Mouse (Mus musculus): Measurements from ENCODE around the gene Emilin2. TPM values are rescaled to one million over a fixed set of nuclear protein-coding genes. Genes with fewer than 3 reads are reported as not detected.

Emilin2 gene
- polyA plus RNA-seq, 2 experiments, result 17.3 to 24.1 TPM

- no peaks in the 10 kb centered on the region; the same call in none of the 2 replicates for H3K36me3 ChIP-seq (replicated peaks; ENCODE audit: control insufficient read depth, insufficient read depth, low read depth)
- 85% methylated on average over 4 of the region's 4 CpGs for WGBS (ENCODE audit: insufficient replicate concordance)
- no peaks in the 10 kb centered on the region; the same call in 1 of the 2 replicates for H3K9me3 ChIP-seq (ENCODE audit: control insufficient read depth, low read length)
- H3K27me3 ChIP-seq (ENCODE audit: control insufficient read depth, insufficient read depth, low read length), result no peaks in the 10 kb centered on the region
- TF ChIP-seq CTCF (IDR thresholded peaks at IDR 0.05; ENCODE audit: low read depth) (no peak), EP300 (IDR thresholded peaks at IDR 0.05; ENCODE audit: low read depth) (no peak)
- no peak overlapping the region for H3K4me3 ChIP-seq (ENCODE audit: insufficient read depth in 1 of 2, low read depth in 2 of 2, low read length in 2 of 2)
- H3K27ac ChIP-seq, result no peak overlapping the region
- peaks cover 43 to 46% of the 10 kb centered on the region in 2 experiments for H3K4me1 ChIP-seq (replicated peaks; ENCODE audit: control insufficient read depth in 2 of 2, insufficient read depth in 2 of 2, low read length in 1 of 2)
- no peak overlapping the region for H3K9ac ChIP-seq (replicated peaks)
- ATAC-seq (ENCODE audit: insufficient read depth) (no peak), DNase-seq (ENCODE audit: low read depth in 3 of 3, low spot score in 3 of 3) (no peak)
- no peak overlapping the region for H3K4me2 ChIP-seq (ENCODE audit: low read depth)
These were observed 28.5 kb downstream of the Emilin2 start for GRCm38 (mm10) chr17:71283237-71283636.

GRCm38 (mm10) chr17:71282716-71283115 lies 29.1 kb downstream of the Emilin2 start:
- DNase-seq (ENCODE audit: low read depth in 3 of 3, low spot score in 3 of 3) (no peak), ATAC-seq (ENCODE audit: insufficient read depth) (no peak)
- no peak overlapping the region for H3K4me2 ChIP-seq (ENCODE audit: low read depth)
- no peak overlapping the region for H3K27ac ChIP-seq
- H3K36me3 ChIP-seq (replicated peaks; ENCODE audit: control insufficient read depth, insufficient read depth, low read depth), result no peaks in the 10 kb centered on the region; the same call in none of the 2 replicates
- peaks cover 41 to 44% of the 10 kb centered on the region in 2 experiments for H3K4me1 ChIP-seq (replicated peaks; ENCODE audit: control insufficient read depth in 2 of 2, insufficient read depth in 2 of 2, low read length in 1 of 2)
- H3K9ac ChIP-seq (replicated peaks), result no peak overlapping the region
- no peaks in the 10 kb centered on the region; the same call in 1 of the 2 replicates for H3K9me3 ChIP-seq (ENCODE audit: control insufficient read depth, low read length)
- TF ChIP-seq CTCF (IDR thresholded peaks at IDR 0.05; ENCODE audit: low read depth), result no peak
- TF ChIP-seq EP300 (IDR thresholded peaks at IDR 0.05; ENCODE audit: low read depth), result no peak
- WGBS (ENCODE audit: insufficient replicate concordance), result 86% methylated on average over 9 of the region's 9 CpGs
- H3K4me3 ChIP-seq (ENCODE audit: insufficient read depth in 1 of 2, low read depth in 2 of 2, low read length in 2 of 2), result no peak overlapping the region
- no peaks in the 10 kb centered on the region for H3K27me3 ChIP-seq (ENCODE audit: control insufficient read depth, insufficient read depth, low read length)

- 59% methylated on average over 6 of the region's 6 CpGs for WGBS (ENCODE audit: insufficient replicate concordance)
- ATAC-seq (ENCODE audit: insufficient read depth) (no peak), DNase-seq (ENCODE audit: low read depth in 3 of 3, low spot score in 3 of 3) (no peak)
- H3K36me3 ChIP-seq (replicated peaks; ENCODE audit: control insufficient read depth, insufficient read depth, low read depth), result no peaks in the 10 kb centered on the region; the same call in none of the 2 replicates
- TF ChIP-seq CTCF (IDR thresholded peaks at IDR 0.05; ENCODE audit: low read depth) (no peak), EP300 (IDR thresholded peaks at IDR 0.05; ENCODE audit: low read depth) (no peak)
- H3K27ac ChIP-seq, result peak overlapping the region; percentile 21; the same call in 1 of the 2 replicates
- H3K9ac ChIP-seq (replicated peaks), result no peak overlapping the region
- H3K9me3 ChIP-seq (ENCODE audit: control insufficient read depth, low read length), result no peaks in the 10 kb centered on the region; the same call in 1 of the 2 replicates
- no peak overlapping the region for H3K4me2 ChIP-seq (ENCODE audit: low read depth)
- H3K27me3 ChIP-seq (ENCODE audit: control insufficient read depth, insufficient read depth, low read length), result no peaks in the 10 kb centered on the region
- no peak overlapping the region for H3K4me3 ChIP-seq (ENCODE audit: insufficient read depth in 1 of 2, low read depth in 2 of 2, low read length in 2 of 2)
- peaks cover 20 to 24% of the 10 kb centered on the region in 2 experiments for H3K4me1 ChIP-seq (replicated peaks; ENCODE audit: control insufficient read depth in 2 of 2, insufficient read depth in 2 of 2, low read length in 1 of 2)
These were observed 33.9 kb downstream of the Emilin2 start for GRCm38 (mm10) chr17:71277701-71278491.

GRCm38 (mm10) chr17:71276771-71277170 lies 35.0 kb downstream of the Emilin2 start:
- Histone ChIP-seq H3K9ac (replicated peaks) (no peak overlapping the region; the same call in 1 of the 2 replicates), H3K4me3 (ENCODE audit: insufficient read depth in 1 of 2, low read depth in 2 of 2, low read length in 2 of 2) (no peak overlapping the region), H3K27ac (no peak overlapping the region; the same call in 1 of the 2 replicates), H3K4me1 (replicated peaks; ENCODE audit: control insufficient read depth in 2 of 2, insufficient read depth in 2 of 2, low read length in 1 of 2) (peaks cover 20 to 24% of the 10 kb centered on the region in 2 experiments), H3K4me2 (ENCODE audit: low read depth) (peak overlapping the region; percentile 16; the same call in 1 of the 2 replicates), H3K9me3 (ENCODE audit: control insufficient read depth, low read length) (no peaks in the 10 kb centered on the region; the same call in 1 of the 2 replicates), H3K27me3 (ENCODE audit: control insufficient read depth, insufficient read depth, low read length) (no peaks in the 10 kb centered on the region), H3K36me3 (replicated peaks; ENCODE audit: control insufficient read depth, insufficient read depth, low read depth) (no peaks in the 10 kb centered on the region; the same call in none of the 2 replicates)
- DNase-seq (ENCODE audit: low read depth in 3 of 3, low spot score in 3 of 3) (no peak), ATAC-seq (ENCODE audit: insufficient read depth) (peak; percentile 48; the same call in 1 of the 2 replicates)
- WGBS (ENCODE audit: insufficient replicate concordance), result 19% methylated on average over 10 of the region's 10 CpGs
- TF ChIP-seq EP300 (IDR thresholded peaks at IDR 0.05; ENCODE audit: low read depth) (0 out of 2 replicates have a peak, but pooled peaks have one; percentile 14), CTCF (IDR thresholded peaks at IDR 0.05; ENCODE audit: low read depth) (no peak)

GRCm38 (mm10) chr17:71273901-71274300 lies 37.9 kb downstream of the Emilin2 start:
- no peaks in the 10 kb centered on the region; the same call in 1 of the 2 replicates for H3K9me3 ChIP-seq (ENCODE audit: control insufficient read depth, low read length)
- DNase-seq (ENCODE audit: low read depth in 3 of 3, low spot score in 3 of 3) (no peak), ATAC-seq (ENCODE audit: insufficient read depth) (no peak)
- peaks cover 26 to 37% of the 10 kb centered on the region in 2 experiments for H3K4me1 ChIP-seq (replicated peaks; ENCODE audit: control insufficient read depth in 2 of 2, insufficient read depth in 2 of 2, low read length in 1 of 2)
- H3K27ac ChIP-seq, result no peak overlapping the region
- no peaks in the 10 kb centered on the region for H3K27me3 ChIP-seq (ENCODE audit: control insufficient read depth, insufficient read depth, low read length)
- WGBS (ENCODE audit: insufficient replicate concordance), result 87% methylated on average over 12 of the region's 12 CpGs
- H3K4me3 ChIP-seq (ENCODE audit: insufficient read depth in 1 of 2, low read depth in 2 of 2, low read length in 2 of 2), result no peak overlapping the region
- no peak for TF ChIP-seq CTCF (IDR thresholded peaks at IDR 0.05; ENCODE audit: low read depth)
- TF ChIP-seq EP300 (IDR thresholded peaks at IDR 0.05; ENCODE audit: low read depth), result no peak
- H3K36me3 ChIP-seq (replicated peaks; ENCODE audit: control insufficient read depth, insufficient read depth, low read depth), result no peaks in the 10 kb centered on the region; the same call in 1 of the 2 replicates
- no peak overlapping the region for H3K4me2 ChIP-seq (ENCODE audit: low read depth)
- no peak overlapping the region for H3K9ac ChIP-seq (replicated peaks)
